Mouse (Mus musculus) liver, embryonic 13.5 days (tissue): ENCODE measurements around the gene Det1. TPM values are rescaled to one million over a fixed set of nuclear protein-coding genes. Genes with fewer than 3 reads are reported as not detected.
A peak's percentile ranks its signal among the peaks of the same experiment; 100 is the strongest.

ENCODE experiments used
- ATAC-seq: fragments of 200-750 bp; cut with Nextera tagmentation; 2 replicates; pipeline ENCODE4 v1.8.0; 2017; ENCODE audit warnings: low read depth, mild to moderate bottlenecking, moderate number of reproducible peaks, moderate library complexity
- DNase-seq: peaks from one replicate; pipeline ENCODE4 v3.0.0; 2022
- H3K27ac ChIP-seq: fragments of 300-500 bp; sonication (generic); 2 replicates; pipeline ENCODE4 v1.5.1; 2015; ENCODE audit warnings: moderate library complexity, mild to moderate bottlenecking, inconsistent platforms
- H3K27me3 ChIP-seq: fragments of 300-500 bp; sonication (generic); 2 replicates; pipeline ENCODE4 v1.6.1; 2015; ENCODE audit warnings: mild to moderate bottlenecking, inconsistent platforms
- H3K36me3 ChIP-seq: fragments of 300-500 bp; sonication (generic); 2 replicates; pipeline ENCODE4 v1.6.1; 2015; ENCODE audit warnings: mild to moderate bottlenecking, inconsistent platforms
- H3K4me1 ChIP-seq: fragments of 300-500 bp; sonication (generic); replicated peaks from 2 replicates; pipeline ENCODE4 v1.6.1; 2015; ENCODE audit warnings: inconsistent platforms
- H3K4me2 ChIP-seq: fragments of 300-500 bp; sonication (generic); 2 replicates; pipeline ENCODE4 v1.6.1; 2015; ENCODE audit warnings: inconsistent platforms, mild to moderate bottlenecking, moderate library complexity
- H3K4me3 ChIP-seq: fragments of 300-500 bp; sonication (generic); replicated peaks from 2 replicates; pipeline ENCODE4 v1.5.1; 2015; ENCODE audit warnings: mild to moderate bottlenecking, inconsistent platforms
- H3K9ac ChIP-seq: fragments of 300-500 bp; sonication (generic); 2 replicates; pipeline ENCODE4 v1.6.1; 2015; ENCODE audit warnings: mild to moderate bottlenecking, inconsistent platforms
- H3K9me3 ChIP-seq: fragments of 300-500 bp; sonication (generic); replicated peaks from 2 replicates; pipeline ENCODE4 v1.6.1; 2016; ENCODE audit warnings: inconsistent platforms
- WGBS: fragments of 180-500 bp; shearing (Covaris S2); methylation state at CpG from one replicate; pipeline ENCODE4 v1.1.7; 2015; ENCODE audit not compliant: insufficient replicate concordance; 5-methylcytosine and 5-hydroxymethylcytosine counted together
- polyA plus RNA-seq: library from polyadenylated mRNA; unstranded; fragments of >200 nt; fragmentation: Nextera tagmentation; extraction: Ambion mirVana; gene quantifications from 2 replicates; pipeline ENCODE4 v1.2.1, GENCODE M21; 2015

Det1 gene
- polyA plus RNA-seq, 1 experiment from 2014 or later: 10.1 TPM

GRCm38 (mm10) chr7:78846066-78846716 is 872 bp downstream of the Det1 start:
- ATAC-seq: no peak
- WGBS: 15% methylated on average over 12 of the region's 12 CpGs
- H3K9ac ChIP-seq: peak overlapping the region; percentile 85
- H3K27me3 ChIP-seq: no peaks in the 10 kb centered on the region
- DNase-seq: no peak
- H3K4me1 ChIP-seq: peaks cover 20% of the 10 kb centered on the region
- H3K9me3 ChIP-seq: no peaks in the 10 kb centered on the region
- H3K4me3 ChIP-seq: peak overlapping the region; percentile 90
- H3K27ac ChIP-seq: peak overlapping the region; percentile 77
- H3K36me3 ChIP-seq: peaks cover 29% of the 10 kb centered on the region
- H3K4me2 ChIP-seq: peak overlapping the region; percentile 73

GRCm38 (mm10) chr7:78841601-78842000 is 5.5 kb downstream of the Det1 start:
- no peak overlapping the region for H3K4me2 ChIP-seq
- H3K4me3 ChIP-seq: no peak overlapping the region
- no peaks in the 10 kb centered on the region for H3K27me3 ChIP-seq
- 74% methylated on average over 5 of the region's 5 CpGs for WGBS
- no peak for DNase-seq
- H3K9ac ChIP-seq: no peak overlapping the region
- no peak overlapping the region for H3K27ac ChIP-seq
- H3K4me1 ChIP-seq: peaks cover 14% of the 10 kb centered on the region
- ATAC-seq: no peak
- peaks cover 56% of the 10 kb centered on the region for H3K36me3 ChIP-seq
- no peaks in the 10 kb centered on the region for H3K9me3 ChIP-seq

- Histone ChIP-seq H3K4me2 (no peak overlapping the region), H3K27me3 (no peaks in the 10 kb centered on the region), H3K9ac (no peak overlapping the region), H3K4me3 (no peak overlapping the region), H3K36me3 (peaks cover 62% of the 10 kb centered on the region), H3K4me1 (0 out of 2 replicates have a peak, but pooled peaks cover 3% of the 10 kb centered on the region), H3K9me3 (no peaks in the 10 kb centered on the region), H3K27ac (no peak overlapping the region)
- WGBS: 73% methylated on average over 4 of the region's 4 CpGs
- DNase-seq (no peak), ATAC-seq (no peak)
These were observed 9.8 kb downstream of the Det1 start for GRCm38 (mm10) chr7:78837250-78837649.

- Histone ChIP-seq H3K4me1 (0 out of 2 replicates have a peak, but pooled peaks cover 3% of the 10 kb centered on the region), H3K27ac (no peak overlapping the region), H3K9me3 (no peaks in the 10 kb centered on the region), H3K36me3 (peaks cover 50% of the 10 kb centered on the region), H3K4me3 (no peak overlapping the region), H3K9ac (no peak overlapping the region), H3K27me3 (no peaks in the 10 kb centered on the region), H3K4me2 (no peak overlapping the region)
- WGBS: 71% methylated on average over 4 of the region's 4 CpGs
- DNase-seq: no peak
- no peak for ATAC-seq
These were observed 11.4 kb downstream of the Det1 start for GRCm38 (mm10) chr7:78835656-78836055.

DNA sequence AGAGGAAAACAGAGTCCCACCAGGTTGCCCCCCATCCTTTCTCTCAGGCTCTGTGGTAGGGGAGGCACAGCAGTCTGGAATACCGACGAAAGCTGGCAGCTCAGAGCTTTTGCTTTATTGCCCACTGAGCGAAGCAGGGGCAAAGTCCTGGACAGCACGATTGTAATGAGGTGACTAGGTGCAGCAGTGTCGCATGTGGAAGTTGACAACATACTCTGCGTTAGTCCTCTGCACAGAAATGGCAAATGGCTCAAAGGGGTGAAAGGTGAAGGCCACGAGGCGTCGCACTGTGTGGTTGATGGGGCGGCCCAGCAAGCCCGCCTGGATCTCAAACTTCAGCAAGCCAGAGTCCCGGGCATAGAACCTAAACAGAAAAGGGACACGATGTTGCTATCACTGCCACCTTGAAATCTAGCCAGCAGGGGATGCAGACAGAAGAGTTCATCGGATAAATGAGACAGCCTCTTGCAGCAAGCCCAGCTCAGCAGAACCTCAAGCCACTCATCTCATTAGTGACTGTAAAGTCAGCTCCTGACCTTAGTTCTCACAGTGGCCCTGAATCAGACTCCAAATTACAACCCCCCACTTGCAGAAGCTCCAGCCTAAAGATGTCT is 19.2 kb downstream of the Det1 start:
- ATAC-seq: peak; percentile 34; the same call in 1 of the 2 replicates
- WGBS: 78% methylated on average over 14 of the region's 14 CpGs
- Histone ChIP-seq H3K9ac (no peak overlapping the region), H3K9me3 (no peaks in the 10 kb centered on the region), H3K4me2 (no peak overlapping the region), H3K4me1 (no peaks in the 10 kb centered on the region), H3K36me3 (peaks cover 44% of the 10 kb centered on the region), H3K4me3 (no peak overlapping the region), H3K27me3 (no peaks in the 10 kb centered on the region), H3K27ac (no peak overlapping the region)
- DNase-seq: no peak

DNA sequence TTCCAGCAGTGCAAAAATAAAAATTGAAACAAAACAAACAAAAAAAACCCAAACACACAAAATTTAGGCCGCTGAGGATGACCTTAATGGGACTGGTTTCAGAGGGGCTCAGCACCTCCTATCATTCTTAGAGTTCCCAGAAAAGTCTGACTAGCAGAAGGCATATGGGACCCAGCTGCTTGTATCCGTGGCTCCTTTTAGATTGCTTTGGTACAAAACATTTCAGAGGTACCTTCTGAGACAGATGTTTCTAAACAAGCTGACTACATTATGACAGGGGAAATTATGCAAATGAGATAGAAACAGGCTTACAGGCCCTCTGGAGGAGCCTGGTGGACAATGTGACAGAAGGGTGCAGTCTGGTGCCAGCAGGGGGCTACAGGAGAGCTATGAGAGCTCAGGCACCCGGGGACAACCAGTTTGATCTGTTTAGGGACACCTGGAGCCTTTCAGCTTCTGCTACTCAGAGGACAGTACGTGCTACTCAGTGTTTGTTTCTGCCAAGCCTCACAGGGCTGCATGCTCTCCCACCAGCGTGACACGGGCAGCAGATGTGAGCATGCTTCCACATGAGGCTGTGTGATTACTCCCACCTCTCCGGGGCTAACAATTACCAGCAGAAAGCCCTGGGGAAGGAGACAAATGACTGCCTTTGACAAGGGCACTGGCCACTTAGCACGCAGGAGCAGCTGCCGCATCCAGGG is 20.2 kb downstream of the Det1 start:
- no peak overlapping the region for H3K4me2 ChIP-seq
- WGBS: 65% methylated on average over 9 of the region's 9 CpGs
- no peak overlapping the region for H3K9ac ChIP-seq
- no peak overlapping the region for H3K4me3 ChIP-seq
- no peak for DNase-seq
- no peak; the same call in 1 of the 2 replicates for ATAC-seq
- no peaks in the 10 kb centered on the region for H3K4me1 ChIP-seq
- H3K27ac ChIP-seq: no peak overlapping the region
- no peaks in the 10 kb centered on the region for H3K27me3 ChIP-seq
- peaks cover 47% of the 10 kb centered on the region for H3K36me3 ChIP-seq
- no peaks in the 10 kb centered on the region for H3K9me3 ChIP-seq

- no peak overlapping the region for H3K4me2 ChIP-seq
- no peak overlapping the region for H3K9ac ChIP-seq
- H3K27me3 ChIP-seq: no peaks in the 10 kb centered on the region
- H3K36me3 ChIP-seq: peaks cover 12% of the 10 kb centered on the region; the same call in 1 of the 2 replicates
- peak; percentile 64; the same call in 1 of the 2 replicates for ATAC-seq
- no peak overlapping the region for H3K27ac ChIP-seq
- 43% methylated on average over 12 of the region's 12 CpGs for WGBS
- no peak overlapping the region for H3K4me3 ChIP-seq
- peaks cover 12% of the 10 kb centered on the region for H3K4me1 ChIP-seq
- no peak for DNase-seq
- no peaks in the 10 kb centered on the region for H3K9me3 ChIP-seq
These were observed 28.7 kb downstream of the Det1 start for GRCm38 (mm10) chr7:78818336-78818735.

DNA sequence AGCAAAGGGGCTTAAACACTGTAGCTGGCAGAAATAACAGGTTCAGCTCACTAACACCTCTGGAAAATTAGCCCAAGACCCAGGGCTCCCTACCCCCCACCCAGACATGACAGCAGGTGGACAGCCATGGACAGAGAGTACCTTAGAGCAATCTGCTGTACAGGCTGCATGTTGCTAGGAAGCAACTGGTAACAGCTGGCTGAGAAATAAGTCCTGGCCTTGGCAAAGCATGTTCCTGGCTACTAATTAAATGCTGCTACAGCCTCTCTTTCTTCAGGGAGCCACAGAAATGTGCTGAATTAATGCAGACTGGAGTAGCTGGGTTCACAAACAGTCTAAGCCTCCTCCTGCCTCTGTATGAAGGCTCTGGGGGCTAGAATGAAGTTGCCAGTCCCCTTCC is 32.3 kb downstream of the Det1 start:
- no peaks in the 10 kb centered on the region for H3K9me3 ChIP-seq
- H3K27ac ChIP-seq: no peak overlapping the region
- no peaks in the 10 kb centered on the region for H3K36me3 ChIP-seq
- DNase-seq (no peak), ATAC-seq (no peak)
- H3K4me3 ChIP-seq: no peak overlapping the region
- H3K27me3 ChIP-seq: no peaks in the 10 kb centered on the region
- H3K4me1 ChIP-seq: peaks cover 13% of the 10 kb centered on the region
- no peak overlapping the region for H3K4me2 ChIP-seq
- no peak overlapping the region for H3K9ac ChIP-seq

- H3K27me3 ChIP-seq: no peaks in the 10 kb centered on the region
- no peak overlapping the region for H3K9ac ChIP-seq
- 78% methylated on average over 6 of the region's 6 CpGs for WGBS
- no peak overlapping the region for H3K4me3 ChIP-seq
- peaks cover 16% of the 10 kb centered on the region for H3K4me1 ChIP-seq
- no peak for DNase-seq
- no peaks in the 10 kb centered on the region for H3K36me3 ChIP-seq
- no peak overlapping the region for H3K4me2 ChIP-seq
- H3K27ac ChIP-seq: no peak overlapping the region
- H3K9me3 ChIP-seq: no peaks in the 10 kb centered on the region
- no peak for ATAC-seq
These were observed 33.3 kb downstream of the Det1 start for GRCm38 (mm10) chr7:78813791-78814190.

DNA sequence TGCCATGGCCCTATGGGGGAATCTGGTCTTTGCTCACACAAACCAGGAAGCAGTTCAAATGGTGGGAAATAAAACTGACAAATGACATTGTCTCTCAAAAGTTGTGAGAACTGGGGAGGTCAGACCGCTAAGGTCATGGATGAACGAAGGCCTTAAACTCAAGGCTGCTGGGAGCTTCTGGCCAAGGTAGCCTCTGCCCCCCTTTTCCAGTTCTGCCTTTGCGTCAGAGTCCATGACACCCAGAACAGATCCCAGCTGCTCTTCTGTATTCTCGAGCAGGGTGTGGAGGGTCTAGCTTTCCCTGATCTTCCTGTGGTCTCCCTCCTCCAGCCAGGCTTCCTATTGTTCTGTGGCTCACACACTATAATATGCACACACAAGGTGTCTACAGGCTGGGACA is 39.9 kb downstream of the Det1 start:
- H3K27ac ChIP-seq: no peak overlapping the region
- 76% methylated on average over 4 of the region's 4 CpGs for WGBS
- DNase-seq (no peak), ATAC-seq (no peak)
- H3K9me3 ChIP-seq: no peaks in the 10 kb centered on the region
- H3K4me3 ChIP-seq: no peak overlapping the region
- H3K4me1 ChIP-seq: peaks cover 17% of the 10 kb centered on the region
- no peaks in the 10 kb centered on the region for H3K36me3 ChIP-seq
- H3K9ac ChIP-seq: no peak overlapping the region
- H3K4me2 ChIP-seq: no peak overlapping the region
- no peaks in the 10 kb centered on the region for H3K27me3 ChIP-seq

DNA sequence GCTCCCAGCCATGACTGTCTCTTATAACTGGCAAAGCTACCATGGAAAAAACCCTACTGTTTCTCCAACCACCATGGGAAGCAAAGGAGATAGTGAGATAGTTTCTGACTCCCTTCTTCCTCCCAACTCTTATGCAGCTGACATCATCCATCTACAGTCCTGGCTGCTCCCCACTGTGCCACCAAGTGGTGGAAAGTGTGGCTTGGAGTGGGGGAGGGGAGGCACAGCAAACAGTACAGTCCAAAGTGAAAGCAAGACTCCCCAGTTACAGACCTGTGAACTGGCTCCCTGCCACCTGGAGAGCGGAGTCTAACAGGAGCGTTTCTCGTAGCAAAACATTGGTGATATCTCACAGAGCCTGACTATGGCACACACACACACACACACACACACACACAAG is 43.2 kb downstream of the Det1 start:
- Histone ChIP-seq H3K9ac (no peak overlapping the region), H3K27ac (peak overlapping the region; percentile 50; the same call in 1 of the 2 replicates), H3K36me3 (no peaks in the 10 kb centered on the region), H3K4me1 (peaks cover 46% of the 10 kb centered on the region), H3K9me3 (no peaks in the 10 kb centered on the region), H3K27me3 (no peaks in the 10 kb centered on the region), H3K4me2 (no peak overlapping the region), H3K4me3 (no peak overlapping the region)
- WGBS: 64% methylated on average over 3 of the region's 3 CpGs
- ATAC-seq: no peak
- no peak for DNase-seq
